Mouse (Mus musculus) heart, embryonic 10.5 days (tissue): Measurements from ENCODE around the gene Art4. TPM values are rescaled to one million over a fixed set of nuclear protein-coding genes. Genes with fewer than 3 reads are reported as not detected.
A peak's percentile ranks its signal among the peaks of the same experiment; 100 is the strongest.

Source experiments
- DNase-seq: peaks from one replicate; pipeline ENCODE4 v3.0.0-alpha.2; 2017; ENCODE audit warnings: low spot score
- H3K27ac ChIP-seq: fragments of 300-500 bp; sonication (generic); 2 replicates; pipeline ENCODE4 v1.5.1; 2016; ENCODE audit warnings: mild to moderate bottlenecking
- H3K27me3 ChIP-seq: fragments of 300-500 bp; sonication (generic); 2 replicates; pipeline ENCODE4 v1.6.1; 2016; ENCODE audit warnings: mild to moderate bottlenecking; ENCODE audit not compliant: poor library complexity, insufficient read depth, severe bottlenecking
- H3K36me3 ChIP-seq: fragments of 300-500 bp; sonication (generic); 2 replicates; pipeline ENCODE4 v1.6.1; 2016; ENCODE audit warnings: mild to moderate bottlenecking, moderate library complexity
- H3K4me1 ChIP-seq: fragments of 300-500 bp; sonication (generic); 2 replicates; pipeline ENCODE4 v1.6.1; 2016; ENCODE audit warnings: mild to moderate bottlenecking
- H3K4me3 ChIP-seq: fragments of 300-500 bp; sonication (generic); 2 replicates; pipeline ENCODE4 v1.5.1; 2016; ENCODE audit warnings: mild to moderate bottlenecking, moderate library complexity
- H3K9me3 ChIP-seq: fragments of 300-500 bp; sonication (generic); 2 replicates; pipeline ENCODE4 v1.6.1; 2016; ENCODE audit warnings: mild to moderate bottlenecking, moderate library complexity
- WGBS: fragments of 180-500 bp; shearing (Covaris S2); methylation state at CpG from one replicate; pipeline ENCODE4 v1.1.7; 2016; 5-methylcytosine and 5-hydroxymethylcytosine counted together
- polyA plus RNA-seq: library from polyadenylated mRNA; unstranded; fragments of >200 nt; fragmentation: Nextera tagmentation; extraction: Ambion mirVana; gene quantifications from 2 replicates; pipeline ENCODE4 v1.2.1, GENCODE M21; 2016

The Art4 gene
- polyA plus RNA-seq, 1 experiment from 2014 or later = 12.8 TPM

DNA sequence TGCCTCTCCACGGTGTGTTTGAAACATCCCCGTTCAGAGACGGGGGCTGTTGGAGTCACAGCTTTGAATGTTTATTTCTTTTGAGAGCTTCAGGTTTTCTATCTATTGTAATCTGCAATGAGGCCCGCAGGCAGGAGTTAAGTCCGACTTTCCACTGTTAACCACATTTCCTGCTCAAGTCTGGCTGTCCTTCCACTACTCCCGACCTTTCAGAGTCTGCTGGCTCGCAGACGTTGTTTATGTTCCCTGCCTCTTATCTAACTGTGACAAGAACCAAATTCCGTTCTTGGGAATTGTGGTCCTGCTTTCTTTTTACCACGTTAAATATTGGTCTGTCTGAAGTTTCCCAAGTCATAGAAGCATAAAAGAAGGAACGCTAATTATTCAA is 334 bp upstream of the Art4 start:
- Histone ChIP-seq H3K9me3 (no peaks in the 10 kb centered on the region), H3K27ac (peak overlapping the region; percentile 89), H3K4me3 (peak overlapping the region; percentile 48), H3K4me1 (peaks cover 64% of the 10 kb centered on the region), H3K36me3 (no peaks in the 10 kb centered on the region; the same call in 1 of the 2 replicates), H3K27me3 (no peaks in the 10 kb centered on the region)
- no peak for DNase-seq
- 8% methylated on average over 11 of the region's 11 CpGs for WGBS

DNA sequence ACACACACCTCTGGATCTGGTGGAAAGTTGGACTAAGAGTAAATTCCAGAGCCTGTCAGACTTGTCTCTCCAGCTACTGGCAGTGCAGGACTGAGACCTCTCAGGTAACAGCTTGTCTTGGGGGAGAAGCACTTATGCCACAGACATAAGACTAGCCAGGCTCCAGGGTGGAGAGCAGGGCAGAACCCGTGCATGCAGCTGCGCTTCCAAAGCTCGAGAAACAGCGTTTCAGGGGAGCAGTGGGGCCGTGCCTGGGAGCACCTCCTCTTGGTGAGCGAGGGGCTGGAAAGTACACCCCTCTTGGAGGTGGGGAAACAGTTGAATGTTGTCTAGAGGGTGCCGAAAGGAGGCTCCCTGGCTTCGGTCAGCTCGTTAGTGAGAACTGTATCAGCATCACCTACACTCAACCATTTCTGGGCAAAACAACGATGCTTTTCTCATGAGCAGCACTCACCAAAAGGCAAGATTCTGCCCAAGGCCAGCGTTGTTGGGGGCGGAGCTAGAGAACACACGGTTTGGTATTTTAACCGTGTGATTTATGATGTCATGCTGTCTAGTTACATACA is 1.4 kb downstream of the Art4 start:
- peaks cover 70% of the 10 kb centered on the region for H3K4me1 ChIP-seq
- 27% methylated on average over 14 of the region's 14 CpGs for WGBS
- DNase-seq = no peak
- H3K27me3 ChIP-seq = no peaks in the 10 kb centered on the region
- H3K9me3 ChIP-seq = no peaks in the 10 kb centered on the region
- H3K36me3 ChIP-seq = peaks cover 6% of the 10 kb centered on the region
- peak overlapping the region; percentile 89 for H3K27ac ChIP-seq
- peak overlapping the region; percentile 48 for H3K4me3 ChIP-seq

GRCm38 (mm10) chr6:136855183-136855582 is 2.4 kb downstream of the Art4 start:
- Histone ChIP-seq H3K9me3 (no peaks in the 10 kb centered on the region), H3K4me3 (peak overlapping the region; percentile 48; the same call in 1 of the 2 replicates), H3K36me3 (peaks cover 6% of the 10 kb centered on the region), H3K27ac (peak overlapping the region; percentile 89), H3K4me1 (peaks cover 63% of the 10 kb centered on the region), H3K27me3 (no peaks in the 10 kb centered on the region)
- no peak for DNase-seq
- 73% methylated on average over 2 of the region's 2 CpGs for WGBS

- peaks cover 55% of the 10 kb centered on the region for H3K4me1 ChIP-seq
- H3K27ac ChIP-seq = peak overlapping the region; percentile 39; the same call in 1 of the 2 replicates
- 77% methylated on average over 11 of the region's 11 CpGs for WGBS
Measured at GRCm38 (mm10) chr6:136854361-136854781, 3.2 kb downstream of the Art4 start.

DNA sequence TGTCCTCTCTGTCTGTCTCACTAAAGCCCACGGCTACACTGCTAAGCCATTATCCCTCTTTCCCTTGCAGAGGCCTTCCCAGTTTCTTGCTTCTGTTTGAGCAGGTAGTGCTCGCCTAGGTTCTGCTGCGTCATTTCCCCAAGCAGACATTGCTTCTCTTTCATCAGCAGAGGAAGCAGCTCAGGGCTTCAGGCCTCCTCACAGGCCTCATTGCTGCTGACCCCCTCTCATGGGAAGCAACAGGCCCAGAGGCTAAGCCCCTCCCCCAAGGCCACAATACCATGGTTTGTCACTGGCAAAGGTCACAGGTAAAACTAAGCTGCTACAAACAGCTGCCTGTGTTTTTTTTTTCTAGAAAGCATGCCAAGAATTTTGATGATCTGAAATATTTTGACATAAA is 4.8 kb downstream of the Art4 start:
- H3K27ac ChIP-seq = peak overlapping the region; percentile 60
- no peaks in the 10 kb centered on the region for H3K27me3 ChIP-seq
- WGBS = 45% methylated on average over 3 of the region's 3 CpGs
- peaks cover 39% of the 10 kb centered on the region for H3K4me1 ChIP-seq
- no peak overlapping the region for H3K4me3 ChIP-seq
- peaks cover 12% of the 10 kb centered on the region for H3K36me3 ChIP-seq
- H3K9me3 ChIP-seq = no peaks in the 10 kb centered on the region
- DNase-seq = no peak

More at GRCm38 (mm10) chr6:136854361-136854781, 3.2 kb downstream of the Art4 start:
- no peaks in the 10 kb centered on the region for H3K9me3 ChIP-seq
- no peak overlapping the region for H3K4me3 ChIP-seq
- no peak for DNase-seq
- peaks cover 8% of the 10 kb centered on the region for H3K36me3 ChIP-seq
- no peaks in the 10 kb centered on the region for H3K27me3 ChIP-seq

DNA sequence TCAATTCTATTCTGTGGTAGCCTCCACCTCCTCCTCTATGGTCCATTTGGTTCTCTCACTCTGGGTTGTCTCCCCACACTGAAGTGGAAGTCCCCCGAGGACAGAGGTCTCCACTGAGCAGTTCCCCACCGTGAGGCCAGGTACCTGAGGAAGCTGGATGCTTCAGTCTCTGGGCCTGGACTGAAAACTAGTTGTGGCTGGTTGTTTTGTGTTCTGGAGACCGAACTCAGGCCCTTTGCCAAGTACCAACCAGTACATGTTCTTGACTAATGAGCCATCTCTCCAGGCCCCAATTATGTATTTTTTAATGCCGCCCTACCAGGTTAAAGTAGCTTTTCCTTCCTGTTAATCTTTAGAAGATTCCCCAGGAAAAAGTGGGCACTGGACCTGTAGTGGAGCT is 5.2 kb downstream of the Art4 start:
- H3K9me3 ChIP-seq = no peaks in the 10 kb centered on the region
- H3K27ac ChIP-seq = peak overlapping the region; percentile 60
- no peaks in the 10 kb centered on the region for H3K27me3 ChIP-seq
- H3K4me1 ChIP-seq = peaks cover 34% of the 10 kb centered on the region
- H3K36me3 ChIP-seq = peaks cover 12% of the 10 kb centered on the region
- no peak overlapping the region for H3K4me3 ChIP-seq
- WGBS = 81% methylated on average over 4 of the region's 4 CpGs
- no peak for DNase-seq

- H3K27ac ChIP-seq = no peak overlapping the region
- H3K36me3 ChIP-seq = peaks cover 12% of the 10 kb centered on the region
- peak; percentile 64 for DNase-seq
- H3K4me3 ChIP-seq = no peak overlapping the region
- H3K9me3 ChIP-seq = no peaks in the 10 kb centered on the region
- WGBS = 54% methylated on average over 6 of the region's 6 CpGs
- no peaks in the 10 kb centered on the region for H3K27me3 ChIP-seq
- peaks cover 15% of the 10 kb centered on the region for H3K4me1 ChIP-seq
Measured at GRCm38 (mm10) chr6:136850267-136850666, 7.3 kb downstream of the Art4 start.

GRCm38 (mm10) chr6:136848971-136849370 is 8.6 kb downstream of the Art4 start:
- H3K4me3 ChIP-seq = no peak overlapping the region
- no peaks in the 10 kb centered on the region for H3K9me3 ChIP-seq
- WGBS = 83% methylated on average over 5 of the region's 5 CpGs

DNA sequence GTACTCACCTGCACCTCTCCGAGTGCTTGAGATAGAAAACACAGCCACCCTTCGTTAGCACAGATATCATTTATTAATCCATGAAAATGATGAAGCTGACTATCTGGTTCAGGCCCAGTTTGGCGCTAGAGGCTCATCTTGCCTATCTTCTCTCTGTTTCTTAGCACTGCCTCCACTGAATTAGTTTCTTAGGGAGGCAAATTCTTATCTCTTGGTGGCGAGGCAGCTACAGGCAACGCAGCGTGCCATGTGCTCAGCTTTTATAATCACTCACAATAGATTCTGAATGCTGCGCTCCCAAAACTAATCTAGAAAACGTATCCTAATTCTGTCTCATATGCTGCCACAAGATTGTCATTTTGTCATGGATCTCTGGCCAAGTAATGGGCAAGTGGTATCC is 9.1 kb downstream of the Art4 start:
- Histone ChIP-seq H3K27ac (no peak overlapping the region), H3K4me1 (peaks cover 7% of the 10 kb centered on the region)
- 83% methylated on average over 8 of the region's 8 CpGs for WGBS

More at GRCm38 (mm10) chr6:136848971-136849370, 8.6 kb downstream of the Art4 start:
- Histone ChIP-seq H3K27ac (no peak overlapping the region), H3K4me1 (peaks cover 7% of the 10 kb centered on the region), H3K36me3 (peaks cover 12% of the 10 kb centered on the region), H3K27me3 (no peaks in the 10 kb centered on the region)
- DNase-seq = no peak

GRCm38 (mm10) chr6:136847790-136848189 is 9.7 kb downstream of the Art4 start:
- 31% methylated on average over 2 of the region's 2 CpGs for WGBS
- no peak overlapping the region for H3K27ac ChIP-seq
- peak; percentile 87 for DNase-seq
- no peaks in the 10 kb centered on the region for H3K27me3 ChIP-seq
- peaks cover 6% of the 10 kb centered on the region for H3K4me1 ChIP-seq
- peaks cover 12% of the 10 kb centered on the region for H3K36me3 ChIP-seq
- H3K9me3 ChIP-seq = no peaks in the 10 kb centered on the region
- no peak overlapping the region for H3K4me3 ChIP-seq

More for the DNA sequence above, 9.1 kb downstream of the Art4 start:
- no peaks in the 10 kb centered on the region for H3K27me3 ChIP-seq
- no peak overlapping the region for H3K4me3 ChIP-seq
- H3K9me3 ChIP-seq = no peaks in the 10 kb centered on the region
- H3K36me3 ChIP-seq = peaks cover 12% of the 10 kb centered on the region
- peak; percentile 38 for DNase-seq

DNA sequence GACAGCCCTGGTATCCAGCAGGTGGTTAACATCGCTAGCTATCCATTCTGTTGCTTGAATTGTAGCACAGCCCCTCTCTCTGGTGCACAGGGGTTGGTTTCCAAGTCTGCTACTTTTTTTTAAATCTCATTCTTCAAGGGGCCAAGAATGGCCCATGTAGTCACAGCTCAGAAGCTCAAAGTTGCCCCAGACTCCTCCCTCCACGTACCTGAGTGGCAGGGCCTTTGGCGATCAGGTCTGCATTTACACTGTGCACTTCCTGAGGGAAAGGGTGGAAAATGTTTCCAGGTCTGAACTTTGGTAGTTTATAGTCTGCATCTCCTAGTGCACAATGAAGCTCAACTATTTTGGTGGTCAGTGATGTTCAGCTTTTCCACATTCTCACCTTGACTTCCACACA is 10.3 kb downstream of the Art4 start:
- Histone ChIP-seq H3K9me3 (no peaks in the 10 kb centered on the region), H3K36me3 (peaks cover 12% of the 10 kb centered on the region), H3K4me1 (peaks cover 3% of the 10 kb centered on the region; the same call in 1 of the 2 replicates), H3K27me3 (no peaks in the 10 kb centered on the region), H3K27ac (no peak overlapping the region), H3K4me3 (no peak overlapping the region)
- no peak for DNase-seq
- 90% methylated on average over 3 of the region's 3 CpGs for WGBS

DNA sequence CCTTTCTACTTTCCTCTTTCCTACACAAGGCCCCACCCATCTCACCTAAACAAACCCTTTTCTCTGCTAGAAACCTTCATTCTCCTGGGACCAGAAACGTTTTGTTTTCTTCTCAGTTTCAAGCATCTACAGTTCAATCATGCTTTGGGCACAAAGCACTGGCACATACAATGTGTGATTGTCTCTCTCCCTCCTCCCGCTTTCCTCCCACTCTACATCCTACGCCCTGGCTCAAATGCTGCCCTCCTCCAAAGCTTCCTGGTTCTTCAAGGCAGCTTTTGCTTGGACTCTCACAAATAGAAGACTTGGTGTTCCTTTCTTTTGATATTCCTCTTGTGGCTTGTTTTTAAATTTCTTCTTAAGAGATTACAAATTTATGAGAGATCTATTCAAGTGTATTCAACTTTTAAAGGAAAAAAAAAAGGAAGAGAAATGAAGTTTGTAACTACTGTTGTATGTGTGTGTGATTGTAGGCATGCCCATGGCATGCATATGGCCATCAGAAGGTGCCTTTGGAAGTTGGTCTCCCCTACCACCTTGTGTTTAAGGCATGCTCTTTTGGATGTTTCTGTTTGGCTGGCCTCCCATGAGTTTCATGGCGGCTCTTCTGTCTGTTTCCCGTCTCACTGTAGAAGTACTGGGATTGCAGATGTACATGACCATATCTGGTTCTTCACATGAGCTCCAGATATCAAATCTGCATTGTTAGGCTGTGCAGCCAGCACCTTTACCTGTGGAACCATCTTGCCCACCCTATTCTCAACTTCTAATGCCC is 11.6 kb downstream of the Art4 start:
- 73% methylated on average over 5 of the region's 5 CpGs for WGBS
- Histone ChIP-seq H3K27me3 (no peaks in the 10 kb centered on the region), H3K36me3 (peaks cover 6% of the 10 kb centered on the region; the same call in 1 of the 2 replicates), H3K4me1 (no peaks in the 10 kb centered on the region), H3K27ac (no peak overlapping the region), H3K4me3 (no peak overlapping the region), H3K9me3 (no peaks in the 10 kb centered on the region)
- DNase-seq = no peak

DNA sequence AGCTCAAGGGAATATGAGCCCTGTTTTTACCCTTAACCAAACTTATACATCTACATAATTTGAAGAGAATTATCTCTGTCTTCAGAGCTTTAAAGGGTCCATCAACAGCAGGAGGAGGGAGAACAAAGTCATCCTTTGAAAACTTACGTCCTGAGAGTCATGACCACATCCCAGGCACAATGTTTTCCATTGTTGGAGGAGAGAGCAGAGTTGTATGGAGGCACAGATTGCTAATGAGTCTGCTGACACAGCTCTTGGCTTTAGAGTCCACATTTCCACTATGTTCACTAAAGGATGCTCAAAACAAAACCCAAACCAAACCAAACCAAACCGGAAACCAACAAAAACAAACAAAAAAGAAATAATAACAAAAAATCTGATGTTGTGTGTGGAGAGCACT is 12.6 kb downstream of the Art4 start:
- Histone ChIP-seq H3K4me1 (no peaks in the 10 kb centered on the region), H3K9me3 (no peaks in the 10 kb centered on the region), H3K4me3 (no peak overlapping the region), H3K27ac (no peak overlapping the region), H3K36me3 (peaks cover 6% of the 10 kb centered on the region; the same call in 1 of the 2 replicates), H3K27me3 (no peaks in the 10 kb centered on the region)
- 65% methylated on average over 2 of the region's 2 CpGs for WGBS
- no peak for DNase-seq
